Mouse (Mus musculus): ENCODE measurements around the gene Serpinb9d. TPM values are rescaled to one million over a fixed set of nuclear protein-coding genes. Genes with fewer than 3 reads are reported as not detected.

Serpinb9d gene
- polyA plus RNA-seq (2017; shearing (Covaris generic)): not detected

GRCm38 (mm10) chr13:33192659-33193058, at the start of gene Serpinb9d:
Gene Serpinb9d, plus strand, starts transcription at chr13:33192959.

GRCm38 (mm10) chr13:33159642-33160041, 33.1 kb upstream of the Serpinb9d start, which contains the start of gene Serpinb9c:
Gene Serpinb9c, minus strand, starts transcription at chr13:33159742.

GRCm38 (mm10) chr13:33249312-33249711, 56.6 kb downstream of the Serpinb9d start, which contains the start of gene Serpinb9e:
Gene Serpinb9e, plus strand, starts transcription at chr13:33249612.

Other genes starting within 250 kb of the Serpinb9d start
- 15.2 TPM for gene Serpinb6b, start 227.8 kb upstream of the Serpinb9d start, polyA plus RNA-seq (2017; shearing (Covaris generic))
- 19.5 TPM for gene Serpinb9, start 189.7 kb upstream of the Serpinb9d start, polyA plus RNA-seq (2017; shearing (Covaris generic))
- gene Serpinb9b, start 165.5 kb upstream of the Serpinb9d start, polyA plus RNA-seq (2017; shearing (Covaris generic)): 0.07 TPM
- not detected for gene Serpinb1b, start 114.4 kb upstream of the Serpinb9d start, polyA plus RNA-seq (2017; shearing (Covaris generic))
- not detected for gene Serpinb9c, start 33.2 kb upstream of the Serpinb9d start, polyA plus RNA-seq (2017; shearing (Covaris generic))
- gene Serpinb9e, start 56.7 kb downstream of the Serpinb9d start, polyA plus RNA-seq (2017; shearing (Covaris generic)): not detected
- gene Serpinb9f, start 131.1 kb downstream of the Serpinb9d start, polyA plus RNA-seq (2017; shearing (Covaris generic)): not detected
- gene Gm11397, start 202.8 kb downstream of the Serpinb9d start, polyA plus RNA-seq (2017; shearing (Covaris generic)): 0.23 TPM

All from CD4-positive, CD25-positive, alpha-beta regulatory T cell (primary cell).